Mouse (Mus musculus) brain, adult 2 months (tissue): ENCODE measurements around the gene Pex6.

Experiments used
- DNase-seq: peaks from one replicate; pipeline ENCODE4 v3.0.0; 2011; ENCODE audit warnings: low read depth, low spot score

The Pex6 gene

GRCm38 (mm10) chr17:46710959-46711597, at the start of gene Pex6:
Gene Pex6 (plus strand): TSS chr17:46711463.
- DNase-seq, result peak; percentile 98

GRCm38 (mm10) chr17:46661981-46662380, 49.3 kb upstream of the Pex6 start:
- peak; percentile 40 for DNase-seq

GRCm38 (mm10) chr17:46662730-46663129, 48.5 kb upstream of the Pex6 start:
- peak; percentile 94 for DNase-seq

- no peak for DNase-seq
Measured at GRCm38 (mm10) chr17:46667712-46668111, 43.6 kb upstream of the Pex6 start.

- no peak for DNase-seq
Measured at GRCm38 (mm10) chr17:46669911-46670310, 41.4 kb upstream of the Pex6 start.

- DNase-seq, result peak; percentile 97
Measured at GRCm38 (mm10) chr17:46673850-46674529, 37.3 kb upstream of the Pex6 start, which contains the start of gene Rrp36. Gene Rrp36 (minus strand): TSS chr17:46674352.

GRCm38 (mm10) chr17:46674530-46675283, 36.6 kb upstream of the Pex6 start:
- no peak for DNase-seq

- no peak for DNase-seq
Measured at GRCm38 (mm10) chr17:46678416-46678815, 32.8 kb upstream of the Pex6 start, which contains the start of gene Mea1. Gene Mea1 (plus strand): TSS chr17:46678793.

GRCm38 (mm10) chr17:46678911-46679310, 32.4 kb upstream of the Pex6 start:
- no peak for DNase-seq

GRCm38 (mm10) chr17:46679843-46680759, 31.2 kb upstream of the Pex6 start:
- peak; percentile 39 for DNase-seq

- peak; percentile 100 for DNase-seq
Measured at GRCm38 (mm10) chr17:46680760-46681373, 30.4 kb upstream of the Pex6 start, which contains the start of gene Klhdc3. Gene Klhdc3 (minus strand): TSS chr17:46680914.

- DNase-seq, result no peak
Measured at GRCm38 (mm10) chr17:46681466-46682118, 29.7 kb upstream of the Pex6 start.

- DNase-seq, result no peak
Measured at GRCm38 (mm10) chr17:46682654-46683389, 28.4 kb upstream of the Pex6 start.

- no peak for DNase-seq
Measured at GRCm38 (mm10) chr17:46685913-46686312, 25.4 kb upstream of the Pex6 start.

- DNase-seq, result peak; percentile 23
Measured at GRCm38 (mm10) chr17:46690665-46691064, 20.6 kb upstream of the Pex6 start.

- DNase-seq, result no peak
Measured at GRCm38 (mm10) chr17:46691390-46691789, 19.9 kb upstream of the Pex6 start.

GRCm38 (mm10) chr17:46694517-46695063, 16.7 kb upstream of the Pex6 start:
- peak; percentile 24 for DNase-seq

GRCm38 (mm10) chr17:46698515-46698914, 12.7 kb upstream of the Pex6 start:
- DNase-seq, result no peak

- no peak for DNase-seq
Measured at GRCm38 (mm10) chr17:46699245-46699644, 12.0 kb upstream of the Pex6 start.
